Mouse (Mus musculus): Measurements from ENCODE around the gene Ush1g. TPM values are rescaled to one million over a fixed set of nuclear protein-coding genes. Genes with fewer than 3 reads are reported as not detected.

Gene Ush1g
- polyA plus RNA-seq, 1 experiment from 2014 or later, result not detected

GRCm38 (mm10) chr11:115354183-115354582, 32.3 kb upstream of the Ush1g start:
- no peak overlapping the region for H3K4me2 ChIP-seq
- H3K27me3 ChIP-seq, result peaks cover 56% of the 10 kb centered on the region
- no peak overlapping the region for H3K4me3 ChIP-seq (replicated peaks)
- H3K9me3 ChIP-seq, result no peaks in the 10 kb centered on the region
- ATAC-seq (ENCODE audit: insufficient number of reproducible peaks, insufficient read depth, low FRiP score, low TSS enrichment, low read depth), result peak; percentile 11; the same call in 1 of the 2 replicates
- WGBS, result 12% methylated on average over 8 of the region's 8 CpGs
- H3K27ac ChIP-seq, result no peak overlapping the region
- peaks cover 3% of the 10 kb centered on the region for H3K4me1 ChIP-seq (replicated peaks)
- H3K36me3 ChIP-seq, result no peaks in the 10 kb centered on the region
- H3K9ac ChIP-seq (replicated peaks), result 0 out of 2 replicates have a peak overlapping the region, but pooled peaks have one; percentile 2

GRCm38 (mm10) chr11:115353375-115353774, 31.5 kb upstream of the Ush1g start:
- no peak overlapping the region for H3K4me3 ChIP-seq (replicated peaks)
- H3K9me3 ChIP-seq, result no peaks in the 10 kb centered on the region
- no peak overlapping the region for H3K9ac ChIP-seq (replicated peaks)
- H3K27ac ChIP-seq, result no peak overlapping the region
- WGBS, result 93% methylated on average over 5 of the region's 5 CpGs
- no peaks in the 10 kb centered on the region for H3K36me3 ChIP-seq
- H3K4me1 ChIP-seq (replicated peaks), result peaks cover 10% of the 10 kb centered on the region
- H3K27me3 ChIP-seq, result peaks cover 54% of the 10 kb centered on the region
- no peak overlapping the region for H3K4me2 ChIP-seq
- ATAC-seq (ENCODE audit: insufficient number of reproducible peaks, insufficient read depth, low FRiP score, low TSS enrichment, low read depth), result no peak

DNA sequence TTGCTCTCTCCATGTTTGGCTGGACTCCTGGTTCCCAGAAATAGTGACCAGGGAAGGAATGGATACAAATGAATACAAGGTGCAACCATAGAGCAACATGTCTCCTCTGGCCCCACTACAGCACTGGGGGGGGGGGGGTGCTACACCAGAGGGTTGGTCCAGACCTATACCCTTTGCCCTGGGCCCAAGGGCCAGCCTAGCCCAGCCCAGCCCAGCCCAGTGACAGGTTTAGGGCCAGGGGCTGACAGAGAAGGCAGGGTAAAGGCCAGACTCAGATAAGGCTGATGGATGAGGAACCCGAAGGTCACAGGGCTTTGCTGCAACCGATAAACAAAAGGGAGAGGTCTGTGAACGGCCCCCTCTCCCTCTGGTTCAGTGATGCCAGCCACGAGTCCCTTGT, 28.1 kb upstream of the Ush1g start:
- Histone ChIP-seq H3K9ac (replicated peaks) (no peak overlapping the region), H3K27me3 (peaks cover 40% of the 10 kb centered on the region), H3K27ac (no peak overlapping the region), H3K36me3 (no peaks in the 10 kb centered on the region), H3K4me1 (replicated peaks) (peaks cover 34% of the 10 kb centered on the region), H3K4me2 (no peak overlapping the region), H3K9me3 (no peaks in the 10 kb centered on the region), H3K4me3 (replicated peaks) (no peak overlapping the region)
- no peak for ATAC-seq (ENCODE audit: insufficient number of reproducible peaks, insufficient read depth, low FRiP score, low TSS enrichment, low read depth)
- WGBS, result 37% methylated on average over 4 of the region's 4 CpGs

- ATAC-seq (ENCODE audit: insufficient number of reproducible peaks, insufficient read depth, low FRiP score, low TSS enrichment, low read depth), result no peak
- peaks cover 44% of the 10 kb centered on the region for H3K27me3 ChIP-seq
- H3K27ac ChIP-seq, result no peak overlapping the region
- H3K4me1 ChIP-seq (replicated peaks), result peaks cover 39% of the 10 kb centered on the region
- no peaks in the 10 kb centered on the region for H3K9me3 ChIP-seq
- H3K9ac ChIP-seq (replicated peaks), result no peak overlapping the region
- WGBS, result 42% methylated on average over 17 of the region's 17 CpGs
- no peaks in the 10 kb centered on the region for H3K36me3 ChIP-seq
- no peak overlapping the region for H3K4me2 ChIP-seq
- H3K4me3 ChIP-seq (replicated peaks), result no peak overlapping the region
These were observed 26.9 kb upstream of the Ush1g start for GRCm38 (mm10) chr11:115348681-115349248.

GRCm38 (mm10) chr11:115345515-115345914, 23.7 kb upstream of the Ush1g start:
- peak; percentile 40; the same call in 1 of the 2 replicates for ATAC-seq (ENCODE audit: insufficient number of reproducible peaks, insufficient read depth, low FRiP score, low TSS enrichment, low read depth)
- Histone ChIP-seq H3K4me3 (replicated peaks) (no peak overlapping the region), H3K4me2 (peak overlapping the region; percentile 23), H3K27me3 (peaks cover 41% of the 10 kb centered on the region), H3K4me1 (replicated peaks) (peaks cover 39% of the 10 kb centered on the region), H3K9me3 (no peaks in the 10 kb centered on the region), H3K36me3 (no peaks in the 10 kb centered on the region), H3K27ac (0 out of 2 replicates have a peak overlapping the region, but pooled peaks have one; percentile 41), H3K9ac (replicated peaks) (no peak overlapping the region)
- WGBS, result 6% methylated on average over 7 of the region's 7 CpGs

DNA sequence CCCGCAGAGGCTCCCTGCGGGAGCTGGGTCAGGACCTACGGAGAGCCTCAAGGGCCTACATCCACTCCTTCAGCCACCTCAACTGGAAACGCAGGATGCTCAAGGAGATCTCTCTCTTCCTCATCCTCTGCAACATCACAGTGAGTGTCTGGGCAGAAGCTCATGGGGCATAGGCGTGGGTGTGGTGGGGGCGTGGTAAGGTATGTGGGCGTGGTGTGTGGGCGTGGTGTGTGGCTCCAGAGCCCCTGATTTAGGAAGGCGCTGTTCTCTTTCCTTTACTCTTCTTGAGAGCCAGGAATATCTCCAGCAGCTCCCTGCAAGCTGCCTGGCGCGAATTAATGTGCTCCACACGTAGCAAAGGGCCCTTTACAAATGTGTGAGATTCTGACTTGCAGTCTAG, 23.1 kb upstream of the Ush1g start:
- no peaks in the 10 kb centered on the region for H3K9me3 ChIP-seq
- no peaks in the 10 kb centered on the region for H3K36me3 ChIP-seq
- H3K4me2 ChIP-seq, result 0 out of 2 replicates have a peak overlapping the region, but pooled peaks have one; percentile 8
- WGBS, result 5% methylated on average over 12 of the region's 12 CpGs
- peaks cover 44% of the 10 kb centered on the region for H3K27me3 ChIP-seq
- ATAC-seq (ENCODE audit: insufficient number of reproducible peaks, insufficient read depth, low FRiP score, low TSS enrichment, low read depth), result no peak
- H3K27ac ChIP-seq, result no peak overlapping the region
- H3K4me3 ChIP-seq (replicated peaks), result no peak overlapping the region
- H3K9ac ChIP-seq (replicated peaks), result no peak overlapping the region
- H3K4me1 ChIP-seq (replicated peaks), result peaks cover 39% of the 10 kb centered on the region

- H3K9me3 ChIP-seq, result no peaks in the 10 kb centered on the region
- no peaks in the 10 kb centered on the region for H3K36me3 ChIP-seq
- no peak overlapping the region for H3K4me3 ChIP-seq (replicated peaks)
- no peak overlapping the region for H3K27ac ChIP-seq
- WGBS, result 76% methylated on average over 6 of the region's 6 CpGs
- H3K9ac ChIP-seq (replicated peaks), result no peak overlapping the region
- H3K27me3 ChIP-seq, result peaks cover 49% of the 10 kb centered on the region
- ATAC-seq (ENCODE audit: insufficient number of reproducible peaks, insufficient read depth, low FRiP score, low TSS enrichment, low read depth), result no peak
- H3K4me2 ChIP-seq, result no peak overlapping the region
- H3K4me1 ChIP-seq (replicated peaks), result peaks cover 24% of the 10 kb centered on the region
These were observed 20.0 kb upstream of the Ush1g start for GRCm38 (mm10) chr11:115341866-115342265.

DNA sequence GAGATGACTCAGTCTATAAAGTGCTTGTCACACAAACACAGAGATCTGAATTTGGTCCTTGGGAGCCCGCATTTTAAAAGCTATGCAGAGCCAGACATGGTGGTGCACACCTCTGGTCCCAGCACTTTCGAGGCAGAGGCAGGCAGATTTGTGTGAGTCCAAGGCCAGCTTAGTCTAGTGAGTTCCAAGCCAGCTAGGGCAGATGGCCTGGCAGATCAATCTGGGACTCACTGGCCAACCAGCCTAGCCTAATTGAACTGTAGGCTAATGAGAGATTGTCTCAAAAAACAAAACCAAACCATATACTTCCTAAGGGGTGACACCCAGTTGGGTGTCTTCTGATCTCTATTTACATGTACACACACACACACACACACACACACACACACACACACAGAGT, 19.4 kb upstream of the Ush1g start:
- ATAC-seq (ENCODE audit: insufficient number of reproducible peaks, insufficient read depth, low FRiP score, low TSS enrichment, low read depth), result no peak
- H3K27ac ChIP-seq, result no peak overlapping the region
- H3K4me3 ChIP-seq (replicated peaks), result no peak overlapping the region
- H3K4me2 ChIP-seq, result no peak overlapping the region
- H3K27me3 ChIP-seq, result peaks cover 56% of the 10 kb centered on the region
- no peak overlapping the region for H3K9ac ChIP-seq (replicated peaks)
- peaks cover 18% of the 10 kb centered on the region for H3K4me1 ChIP-seq (replicated peaks)
- 70% methylated on average over 2 of the region's 2 CpGs for WGBS
- H3K9me3 ChIP-seq, result no peaks in the 10 kb centered on the region
- H3K36me3 ChIP-seq, result no peaks in the 10 kb centered on the region

GRCm38 (mm10) chr11:115337826-115338225, 16.0 kb upstream of the Ush1g start:
- 64% methylated on average over 1 of the region's 1 CpGs for WGBS
- peaks cover 76% of the 10 kb centered on the region for H3K27me3 ChIP-seq

DNA sequence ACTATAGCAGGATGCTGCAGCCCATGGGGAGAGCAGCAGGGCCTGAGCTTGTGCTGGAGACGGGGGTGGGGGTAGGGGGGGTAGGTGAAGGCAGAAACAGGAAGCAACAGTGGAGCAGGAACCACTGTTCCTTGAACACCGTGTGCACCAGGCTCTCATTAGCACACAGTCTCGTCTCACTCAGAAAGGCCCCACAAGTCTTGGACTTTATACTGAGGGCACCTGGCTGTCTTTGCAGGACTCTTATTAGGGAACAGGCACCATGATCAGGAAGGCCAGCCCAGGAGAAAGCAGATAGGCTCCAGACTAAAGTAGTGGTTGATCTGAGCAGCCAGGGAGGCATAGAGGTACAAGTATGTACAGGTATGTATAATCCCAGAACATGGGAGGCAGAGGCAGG, 15.5 kb upstream of the Ush1g start:
- Histone ChIP-seq H3K27ac (no peak overlapping the region), H3K36me3 (no peaks in the 10 kb centered on the region), H3K4me1 (replicated peaks) (peaks cover 6% of the 10 kb centered on the region; the same call in 1 of the 2 replicates), H3K9me3 (no peaks in the 10 kb centered on the region), H3K27me3 (peaks cover 80% of the 10 kb centered on the region), H3K4me3 (replicated peaks) (no peak overlapping the region), H3K9ac (replicated peaks) (no peak overlapping the region), H3K4me2 (no peak overlapping the region)
- 58% methylated on average over 3 of the region's 3 CpGs for WGBS
- no peak for ATAC-seq (ENCODE audit: insufficient number of reproducible peaks, insufficient read depth, low FRiP score, low TSS enrichment, low read depth)

More at GRCm38 (mm10) chr11:115337826-115338225, 16.0 kb upstream of the Ush1g start:
- no peak for ATAC-seq (ENCODE audit: insufficient number of reproducible peaks, insufficient read depth, low FRiP score, low TSS enrichment, low read depth)
- Histone ChIP-seq H3K4me2 (no peak overlapping the region), H3K27ac (no peak overlapping the region), H3K9ac (replicated peaks) (no peak overlapping the region), H3K9me3 (no peaks in the 10 kb centered on the region), H3K4me3 (replicated peaks) (no peak overlapping the region), H3K36me3 (no peaks in the 10 kb centered on the region), H3K4me1 (replicated peaks) (peaks cover 6% of the 10 kb centered on the region; the same call in 1 of the 2 replicates)

DNA sequence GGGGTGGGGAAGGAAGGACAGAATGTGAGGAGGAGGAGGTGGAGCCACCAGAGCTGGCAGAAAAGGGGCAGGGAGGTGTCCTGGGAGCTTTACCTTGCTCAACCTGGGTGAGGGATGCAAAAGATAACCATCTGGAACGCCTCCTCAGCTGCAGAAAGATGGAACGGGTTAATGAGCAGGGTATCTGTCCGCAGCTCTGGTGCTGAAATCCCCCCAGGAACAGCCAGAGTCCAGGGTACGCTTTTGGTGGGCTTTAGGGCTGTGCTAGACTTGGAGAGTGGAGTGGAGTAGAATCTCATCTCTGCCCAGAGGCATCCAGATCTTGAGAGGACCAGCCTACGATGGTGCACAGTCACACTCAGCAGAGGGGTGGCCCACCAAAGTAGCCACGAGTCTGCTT, 14.3 kb upstream of the Ush1g start:
- H3K4me3 ChIP-seq (replicated peaks), result no peak overlapping the region
- H3K27me3 ChIP-seq, result peaks cover 86% of the 10 kb centered on the region
- WGBS, result 16% methylated on average over 6 of the region's 6 CpGs

DNA sequence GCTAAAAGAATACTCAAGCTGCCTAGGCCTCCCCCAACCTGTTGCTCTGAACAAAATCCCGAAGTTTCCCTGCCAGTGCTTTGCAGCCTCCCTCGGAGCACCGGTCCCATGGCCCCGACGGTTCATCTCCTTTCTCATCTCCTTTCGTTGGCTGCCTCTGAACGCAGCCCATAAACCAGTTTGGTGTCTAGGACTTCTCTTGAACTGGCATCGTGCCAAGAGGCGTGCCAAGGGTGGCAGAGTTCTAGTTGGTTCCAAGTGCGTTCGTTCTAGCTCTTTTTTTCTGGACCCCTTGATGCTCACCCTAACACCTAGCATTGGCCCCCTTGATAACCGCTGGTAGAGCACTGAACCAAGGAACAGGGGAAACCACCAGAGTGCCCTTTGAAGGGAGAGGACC, 13.4 kb upstream of the Ush1g start:
- 57% methylated on average over 12 of the region's 12 CpGs for WGBS
- H3K9me3 ChIP-seq, result no peaks in the 10 kb centered on the region
- H3K36me3 ChIP-seq, result no peaks in the 10 kb centered on the region
- no peak overlapping the region for H3K4me3 ChIP-seq (replicated peaks)
- H3K4me2 ChIP-seq, result no peak overlapping the region
- no peak overlapping the region for H3K9ac ChIP-seq (replicated peaks)
- no peak for ATAC-seq (ENCODE audit: insufficient number of reproducible peaks, insufficient read depth, low FRiP score, low TSS enrichment, low read depth)
- peaks cover 6% of the 10 kb centered on the region; the same call in 1 of the 2 replicates for H3K4me1 ChIP-seq (replicated peaks)
- H3K27me3 ChIP-seq, result peaks cover 84% of the 10 kb centered on the region
- no peak overlapping the region for H3K27ac ChIP-seq

More for the DNA sequence above, 14.3 kb upstream of the Ush1g start:
- Histone ChIP-seq H3K36me3 (no peaks in the 10 kb centered on the region), H3K4me1 (replicated peaks) (peaks cover 6% of the 10 kb centered on the region; the same call in 1 of the 2 replicates), H3K9me3 (no peaks in the 10 kb centered on the region), H3K27ac (no peak overlapping the region), H3K4me2 (no peak overlapping the region), H3K9ac (replicated peaks) (no peak overlapping the region)
- ATAC-seq (ENCODE audit: insufficient number of reproducible peaks, insufficient read depth, low FRiP score, low TSS enrichment, low read depth), result no peak

All from limb, embryonic 12.5 days (tissue).